Mouse (Mus musculus) kidney, postnatal 14 days (tissue): ENCODE data around the gene Ncoa1.
"Not testable (repeated sequence)": the region's sequence is repeated elsewhere in the genome, so short reads cannot be mapped to it uniquely, and the experiment has no call there.

ENCODE experiments used
- DNase-seq: peaks from one replicate; pipeline ENCODE4 v3.0.0; 2022; ENCODE audit warnings: mixed read lengths

The Ncoa1 gene

DNA sequence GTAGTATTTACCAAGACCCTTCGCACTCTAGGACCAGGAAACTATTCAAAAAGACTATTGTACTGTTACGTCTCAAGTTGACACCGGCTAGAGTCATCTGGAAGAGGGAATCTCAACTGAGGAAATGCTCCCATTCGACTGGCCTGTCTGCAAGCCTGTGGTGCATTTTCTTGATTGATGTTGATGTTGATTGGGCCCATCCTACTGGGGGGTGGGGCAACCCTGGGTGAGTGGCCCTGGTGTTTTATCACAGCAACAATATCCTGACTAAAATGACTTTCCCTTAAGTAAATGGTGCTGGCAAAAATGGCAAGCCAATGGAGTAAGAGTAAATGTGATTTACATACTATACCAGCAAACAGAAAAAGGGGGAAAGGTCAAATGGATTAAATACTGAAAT, 85.7 kb downstream of the Ncoa1 start:
- DNase-seq = no peak

DNA sequence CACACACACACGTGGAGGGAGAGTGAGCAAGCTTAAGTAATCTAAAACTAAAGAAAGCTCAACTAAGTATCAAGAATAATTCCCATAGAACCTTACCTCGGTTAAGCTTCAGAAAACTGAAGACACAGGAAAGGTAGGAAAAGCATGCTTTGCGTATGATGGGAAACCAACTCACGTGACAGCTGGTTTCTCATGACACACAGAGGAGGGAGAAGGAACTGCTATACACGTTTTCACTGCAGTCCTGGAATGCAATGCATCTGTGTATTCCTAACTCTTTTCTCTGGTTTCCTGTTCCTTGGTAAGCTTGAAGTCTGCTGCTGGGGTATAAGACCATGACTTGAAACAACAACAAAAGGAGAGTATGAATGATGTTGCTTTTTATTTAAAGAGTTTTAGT, 86.3 kb downstream of the Ncoa1 start:
- DNase-seq = no peak

DNA sequence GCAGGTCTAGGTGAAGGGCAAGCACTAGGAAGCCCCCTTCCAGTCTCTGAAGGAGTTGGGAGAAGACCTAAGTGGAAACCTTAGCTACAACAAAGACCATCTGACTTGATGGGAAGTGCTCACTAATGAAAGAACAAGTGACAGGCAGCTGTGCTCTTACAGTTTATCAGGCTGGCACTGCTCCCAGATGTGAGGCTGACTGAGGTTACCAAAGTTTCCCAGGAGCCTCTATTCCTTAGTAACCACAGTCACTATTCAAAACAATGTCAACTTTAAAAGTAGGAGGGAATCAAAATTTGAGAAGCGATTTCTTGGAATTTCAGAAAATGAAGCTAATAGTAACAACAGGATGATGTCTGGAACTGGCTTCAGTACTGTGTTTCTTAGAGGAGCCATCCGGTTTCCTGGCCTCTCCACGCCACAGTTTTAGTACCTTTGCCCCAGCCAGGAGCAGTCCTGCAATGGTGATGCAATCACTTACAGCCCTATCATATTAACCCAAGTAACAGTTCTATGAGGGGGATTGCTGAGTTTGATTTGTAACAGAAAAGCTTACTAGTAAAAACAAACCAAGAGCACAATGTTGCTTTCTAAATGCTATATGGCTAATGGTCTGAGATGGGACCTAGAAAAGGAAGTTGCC, 90.8 kb downstream of the Ncoa1 start:
- peak; percentile 34 for DNase-seq

DNA sequence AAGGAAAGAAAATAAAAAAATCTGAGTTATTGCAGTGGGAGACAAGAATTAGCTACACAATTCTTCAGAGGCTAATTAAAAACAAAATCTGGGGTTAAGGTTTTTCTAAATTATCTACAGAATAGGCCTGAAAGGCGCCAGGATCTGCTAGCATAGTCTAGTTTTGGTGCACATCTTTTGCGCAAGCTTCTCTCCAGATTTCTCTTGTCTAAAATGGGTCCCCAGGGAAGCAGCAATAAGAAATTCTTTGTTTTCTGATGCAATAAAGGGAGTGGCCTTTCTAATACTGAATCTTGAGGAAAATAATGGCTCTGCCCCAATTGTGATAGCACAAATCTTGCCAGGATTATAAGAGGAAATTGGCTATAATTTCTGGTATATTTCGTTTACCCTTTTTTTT, 93.9 kb downstream of the Ncoa1 start:
- no peak for DNase-seq

DNA sequence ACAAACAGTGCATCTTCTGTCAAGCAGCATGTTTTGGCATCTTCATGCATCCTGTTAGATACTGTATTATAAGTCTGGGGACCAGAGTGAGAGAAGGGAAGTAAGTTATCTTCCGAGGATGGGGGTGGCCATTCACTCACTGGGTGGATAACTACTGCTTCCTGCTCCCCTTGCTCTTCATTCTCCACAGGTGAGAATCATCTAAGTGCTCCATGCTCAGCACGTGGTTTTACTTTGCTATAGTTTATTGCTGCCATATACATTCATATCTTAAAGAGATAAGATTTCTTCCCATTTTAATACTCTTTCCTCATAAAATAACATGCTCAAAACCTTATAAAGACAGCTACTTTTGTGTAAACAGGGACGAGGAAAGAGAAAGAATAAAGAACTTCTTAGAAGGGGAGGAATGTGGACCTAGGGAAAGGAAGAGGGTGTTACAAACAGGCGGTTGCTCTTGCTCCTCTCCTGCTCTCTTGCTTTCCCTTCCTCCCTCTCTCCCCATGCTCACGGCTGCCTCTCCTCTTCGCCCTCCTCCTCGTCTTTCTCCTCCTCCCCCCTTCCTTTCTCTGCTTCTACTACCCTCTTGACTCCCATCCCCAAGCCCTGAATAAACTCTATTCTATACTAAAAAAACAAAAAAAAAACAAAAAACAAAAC, 97.6 kb downstream of the Ncoa1 start:
- no peak for DNase-seq

DNA sequence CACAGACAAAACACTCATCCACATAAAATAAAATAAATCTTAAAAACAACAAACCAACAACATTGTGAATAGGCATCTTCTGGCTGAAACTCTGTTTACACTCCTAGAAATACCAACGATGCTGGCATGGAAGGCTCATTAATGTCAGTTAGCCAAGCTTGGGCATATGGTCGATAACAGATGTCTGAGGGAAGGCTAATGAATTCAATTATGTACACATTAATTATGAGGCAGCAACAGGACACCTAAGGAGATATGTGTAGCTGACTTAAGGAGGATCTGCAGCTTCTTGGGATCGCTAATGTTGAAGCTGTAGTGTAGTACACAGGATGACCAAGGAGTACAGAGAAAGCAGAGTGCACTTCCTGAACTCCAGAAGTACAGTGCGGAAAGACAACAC, 100.5 kb downstream of the Ncoa1 start:
- DNase-seq = no peak

DNA sequence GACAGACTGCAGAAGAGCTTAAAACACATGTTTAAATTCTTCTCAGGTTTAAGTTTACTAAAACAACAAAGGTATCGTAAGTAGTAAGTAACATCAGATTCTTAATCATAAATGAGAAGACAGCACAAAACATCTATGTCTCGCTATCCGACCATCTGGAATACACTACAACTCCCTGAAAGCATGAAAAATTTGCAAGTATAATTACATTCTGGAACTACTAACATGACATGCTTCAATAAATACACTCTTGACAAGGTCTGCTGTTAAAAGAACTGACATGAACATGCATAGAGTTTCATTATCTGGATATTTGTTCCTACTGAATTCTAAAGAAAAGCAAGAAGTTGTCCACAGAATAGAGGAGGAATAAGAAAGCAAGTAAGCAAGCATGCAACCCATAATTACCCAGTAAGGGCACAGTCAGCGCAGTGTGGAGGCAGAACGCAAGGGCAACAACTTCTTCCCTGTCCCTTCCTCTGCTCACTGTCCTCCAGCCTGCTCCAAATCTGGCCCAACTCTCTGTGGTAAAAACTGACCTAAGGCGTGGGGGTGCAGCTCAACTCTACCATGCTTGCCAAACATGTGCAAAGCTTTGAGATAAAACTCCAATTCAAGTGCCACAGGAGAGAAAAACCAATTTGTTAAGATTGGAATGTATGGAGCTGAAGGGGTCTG, 102.0 kb downstream of the Ncoa1 start:
- no peak for DNase-seq

DNA sequence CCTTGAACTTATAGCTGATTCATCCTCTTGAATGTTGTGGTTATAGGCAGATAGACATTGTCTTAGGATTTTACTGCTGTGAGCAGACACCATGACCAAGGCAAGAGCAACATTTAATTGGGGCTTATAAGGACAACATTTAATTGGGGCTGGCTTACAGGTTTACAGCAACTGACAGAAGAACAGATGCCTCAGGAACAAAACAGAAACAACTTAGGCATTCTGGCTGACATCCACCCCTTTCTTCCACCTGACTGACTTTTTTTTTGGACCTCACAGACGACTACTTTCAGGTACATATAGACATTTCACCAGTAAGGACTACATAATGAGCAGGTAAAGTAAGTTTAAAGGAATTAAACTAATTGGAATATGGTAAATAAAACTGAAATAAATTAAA, 105.6 kb downstream of the Ncoa1 start:
- DNase-seq = no peak

DNA sequence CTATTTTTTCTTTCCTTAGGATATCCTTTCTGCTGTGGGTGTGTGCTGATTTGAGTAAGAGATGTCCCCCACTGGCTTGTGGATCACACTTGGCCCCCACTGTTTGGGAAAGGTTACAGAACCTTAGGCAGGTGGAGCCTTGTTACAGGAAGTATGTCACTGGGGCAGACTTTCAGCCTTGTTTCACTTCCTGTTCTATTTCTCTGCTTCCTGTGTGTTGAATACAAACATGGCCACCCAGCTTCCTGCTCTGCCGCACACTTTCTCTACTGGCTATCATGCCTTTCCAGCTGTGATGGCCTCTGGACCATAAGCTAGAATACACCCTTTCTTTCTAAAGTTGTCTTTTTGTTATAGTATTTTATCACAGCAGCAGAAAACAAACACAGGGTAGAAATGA, 111.0 kb downstream of the Ncoa1 start:
- no peak for DNase-seq

DNA sequence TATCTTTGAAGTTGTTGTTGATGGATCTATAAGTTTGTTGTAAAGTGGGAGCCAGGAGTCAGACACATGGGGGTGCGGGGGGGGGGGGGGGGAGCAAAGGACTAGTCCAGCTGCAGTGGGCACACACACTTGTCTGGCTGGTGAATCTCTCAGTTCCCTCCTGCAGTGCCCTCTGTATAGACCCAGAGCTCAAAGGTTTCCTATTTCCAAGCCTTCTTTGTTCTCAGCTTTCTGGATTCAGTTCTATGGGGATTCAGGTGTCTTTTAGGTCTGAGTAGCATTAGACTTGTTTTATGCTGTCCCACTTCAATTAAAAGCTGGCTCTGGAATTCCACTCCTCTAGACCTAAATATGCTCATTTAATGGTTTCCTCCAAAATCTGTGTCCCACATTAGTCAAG, 117.5 kb downstream of the Ncoa1 start:
- DNase-seq = no peak

DNA sequence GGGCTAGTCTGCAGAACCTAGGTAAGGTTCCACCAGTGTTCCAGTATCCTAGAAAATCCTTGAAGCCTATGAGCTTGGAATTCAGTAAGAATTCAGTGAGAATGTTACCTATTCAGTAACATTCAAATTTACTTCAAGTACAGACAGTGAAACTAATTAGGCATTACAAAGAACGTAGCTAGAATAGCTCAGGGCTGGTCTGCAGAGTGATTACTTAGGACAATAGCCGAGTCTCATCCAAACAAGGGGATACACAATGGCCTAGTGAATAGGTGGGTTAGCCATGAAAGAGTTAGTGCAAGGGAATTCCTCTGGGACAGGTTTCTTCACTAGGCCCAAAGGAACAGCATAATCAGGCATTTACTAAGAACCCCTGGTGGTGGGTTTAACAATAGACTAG, 118.3 kb downstream of the Ncoa1 start:
- not testable (repeated sequence) for DNase-seq

DNA sequence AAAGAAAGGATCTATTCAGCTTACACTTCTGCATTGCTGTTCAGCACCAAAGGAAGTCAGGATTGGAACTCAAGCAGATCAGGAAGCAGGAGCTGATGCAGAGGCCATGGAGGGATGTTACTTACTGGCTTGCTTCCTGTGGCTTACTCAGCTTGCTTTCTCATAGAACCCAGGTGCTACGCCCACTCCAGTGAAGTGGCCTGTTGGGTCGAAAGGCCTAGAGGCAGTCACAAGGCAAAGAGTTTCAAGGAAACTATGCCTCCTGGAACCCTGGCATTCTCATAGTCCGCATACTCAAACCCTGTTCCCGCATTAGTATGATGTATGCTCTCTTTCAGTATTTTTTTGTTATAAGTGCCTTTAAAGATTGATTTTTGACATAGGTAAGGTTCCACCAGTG, 118.9 kb downstream of the Ncoa1 start:
- DNase-seq = no peak

DNA sequence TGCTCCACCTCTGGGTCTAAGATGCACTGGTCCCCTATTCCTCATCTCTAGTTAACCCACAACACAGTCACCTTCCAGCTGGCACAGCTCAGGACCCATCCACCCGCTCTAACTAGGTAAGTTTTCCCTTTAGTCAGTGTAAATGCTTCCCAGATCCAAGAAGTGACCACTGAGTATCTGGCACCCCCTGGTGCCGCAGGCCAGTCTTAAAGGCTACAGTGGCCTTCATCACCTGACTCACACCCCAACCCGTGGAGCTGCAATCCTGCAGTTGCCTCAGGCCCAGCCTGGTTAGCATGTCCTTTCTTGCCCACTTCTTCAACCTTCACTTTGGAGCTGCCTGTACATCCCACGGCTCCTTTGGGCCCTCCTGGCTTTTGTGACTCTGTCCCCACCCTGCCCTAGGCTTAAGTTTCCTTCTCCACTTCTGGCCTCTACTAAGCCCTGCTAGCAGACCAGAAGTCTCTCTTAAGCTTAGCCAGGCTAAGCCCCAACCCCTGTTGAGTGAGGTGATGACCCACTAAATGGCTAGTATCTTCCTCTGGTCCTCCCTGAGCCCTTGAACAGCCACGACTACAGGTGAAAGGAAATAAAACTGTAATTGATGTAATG, 120.0 kb downstream of the Ncoa1 start:
- DNase-seq = no peak

DNA sequence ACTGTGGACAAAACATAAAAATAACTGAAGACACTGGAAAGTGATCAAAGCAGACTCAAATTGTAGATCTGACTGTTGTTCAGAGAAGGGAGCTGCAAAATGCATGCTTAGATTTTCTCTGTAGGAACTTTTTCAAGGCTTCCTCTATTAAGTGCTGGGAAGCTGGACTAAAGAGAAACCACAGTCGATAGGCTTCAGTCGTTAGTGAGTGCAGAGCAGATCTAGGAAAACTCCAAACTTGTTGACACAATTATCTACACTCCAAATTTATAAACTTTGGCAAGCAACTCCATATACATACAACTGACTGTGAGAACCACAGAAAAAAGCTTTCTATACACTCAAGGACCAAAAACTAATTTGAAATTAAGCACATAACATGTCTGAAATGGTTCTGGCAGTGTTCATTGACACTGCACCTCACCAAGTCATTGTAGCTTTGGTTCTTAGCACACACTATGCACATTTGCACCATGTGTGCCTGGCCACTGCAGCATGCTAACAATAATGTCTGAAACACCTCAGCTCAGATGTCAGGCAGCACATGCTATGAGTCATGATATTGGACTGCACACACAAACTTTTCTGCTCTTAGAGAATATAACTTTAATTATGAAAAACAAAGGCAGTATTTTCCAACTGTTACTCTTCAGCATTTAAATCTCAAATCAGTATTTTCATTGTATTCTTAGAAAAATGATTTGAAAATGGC, 121.8 kb downstream of the Ncoa1 start:
- DNase-seq = no peak

DNA sequence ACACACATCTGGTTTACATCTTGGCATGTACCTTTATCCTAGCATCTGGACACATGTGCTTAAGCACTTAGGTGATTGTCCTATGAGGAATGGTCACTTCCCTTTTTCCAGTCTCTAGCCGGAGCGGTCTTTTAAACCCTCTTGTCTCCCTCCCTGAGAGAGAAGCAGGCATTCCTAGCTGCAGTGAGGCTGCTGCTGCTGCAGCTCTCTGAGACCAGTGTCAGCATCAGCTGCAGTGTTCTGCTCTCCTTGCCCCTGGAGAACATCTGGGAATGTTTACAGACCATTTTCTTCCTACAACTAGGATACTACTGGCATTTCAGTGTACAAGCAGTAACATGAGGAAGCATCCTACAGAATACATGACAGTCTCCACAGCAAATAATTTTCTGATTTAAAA, 133.8 kb downstream of the Ncoa1 start:
- DNase-seq = no peak

DNA sequence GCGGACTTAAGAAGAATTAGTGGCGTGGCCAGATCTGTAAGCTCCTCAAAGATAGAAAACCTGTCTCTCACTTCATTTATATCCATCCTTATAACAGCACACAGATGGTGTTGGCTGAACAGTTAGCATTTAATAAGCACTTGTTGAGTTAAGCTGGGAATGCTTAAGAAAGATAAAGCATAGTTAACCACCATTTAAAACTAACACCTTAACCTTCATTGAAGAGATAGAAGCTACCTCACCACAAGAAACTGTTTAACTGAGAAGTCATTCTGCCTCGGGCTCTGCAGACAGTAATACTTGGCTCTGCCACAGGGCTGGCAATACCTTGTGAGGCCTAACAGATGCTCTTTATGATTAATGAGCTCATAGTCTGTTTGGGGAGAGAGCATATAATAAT, 134.9 kb downstream of the Ncoa1 start:
- DNase-seq = no peak

DNA sequence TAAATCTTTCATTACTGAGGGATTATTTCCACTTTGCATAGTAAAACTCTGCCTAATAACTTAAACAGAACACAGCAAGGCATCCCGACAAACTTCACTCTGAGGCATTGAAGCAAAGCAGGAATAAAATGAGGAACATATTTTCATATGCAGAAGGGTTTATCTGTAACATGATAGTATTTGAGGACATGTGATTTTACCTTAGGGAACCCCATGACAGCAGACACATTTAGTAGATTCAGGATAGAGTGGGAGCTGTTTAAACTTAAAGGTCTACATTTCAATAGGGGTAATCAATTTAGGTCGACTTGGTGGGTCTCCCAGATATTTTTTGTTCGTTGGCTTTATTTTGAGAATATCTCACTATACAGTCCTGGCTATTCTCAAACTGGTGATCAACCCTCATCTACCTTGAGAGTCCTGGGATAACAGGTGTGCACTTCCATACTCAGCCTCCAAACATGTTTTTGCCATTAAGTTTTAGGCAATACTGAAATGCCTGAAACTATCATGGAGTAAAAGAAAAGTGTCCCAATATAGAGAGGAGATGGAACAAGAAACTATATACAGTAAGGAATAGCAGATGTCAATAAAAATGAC, 136.6 kb downstream of the Ncoa1 start:
- no peak for DNase-seq

DNA sequence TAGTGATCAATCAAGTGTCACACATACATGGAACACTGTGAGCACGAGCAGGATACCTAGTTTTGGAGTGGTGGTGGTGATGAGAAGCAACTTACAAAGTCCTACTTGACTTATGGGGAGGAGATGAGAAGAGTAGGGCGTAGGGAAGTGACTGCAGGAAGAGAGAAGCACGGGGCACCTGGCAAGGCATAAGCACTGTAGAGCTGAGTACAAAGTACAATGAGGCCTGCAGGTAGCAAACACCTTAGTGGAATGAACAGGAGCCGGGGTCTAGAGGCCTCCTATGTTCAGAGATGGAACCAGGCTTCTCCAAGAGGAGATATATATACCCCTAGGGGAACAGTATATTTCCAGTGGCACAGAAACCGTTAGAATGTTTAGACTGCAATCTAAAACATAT, 153.4 kb downstream of the Ncoa1 start:
- DNase-seq = no peak

DNA sequence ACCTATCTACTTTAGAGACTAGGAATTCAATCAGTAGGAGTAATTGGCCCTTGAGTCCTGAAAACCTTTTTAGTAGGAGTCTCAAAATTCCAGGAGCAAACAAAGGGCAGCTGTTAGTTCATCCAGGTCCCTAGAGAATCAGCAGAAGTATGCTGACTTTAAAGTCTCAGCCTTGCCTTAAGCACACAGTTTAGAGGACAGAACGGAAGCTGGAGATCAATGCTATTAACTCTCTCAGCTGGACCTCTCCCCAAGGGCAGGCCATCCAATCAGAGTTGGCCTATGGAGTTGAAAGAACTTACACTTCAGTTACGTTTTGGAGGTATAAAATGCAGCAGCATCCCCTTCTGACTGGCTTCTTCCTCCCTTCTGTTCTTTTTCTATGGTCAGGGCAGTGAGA, 154.8 kb downstream of the Ncoa1 start:
- no peak for DNase-seq

DNA sequence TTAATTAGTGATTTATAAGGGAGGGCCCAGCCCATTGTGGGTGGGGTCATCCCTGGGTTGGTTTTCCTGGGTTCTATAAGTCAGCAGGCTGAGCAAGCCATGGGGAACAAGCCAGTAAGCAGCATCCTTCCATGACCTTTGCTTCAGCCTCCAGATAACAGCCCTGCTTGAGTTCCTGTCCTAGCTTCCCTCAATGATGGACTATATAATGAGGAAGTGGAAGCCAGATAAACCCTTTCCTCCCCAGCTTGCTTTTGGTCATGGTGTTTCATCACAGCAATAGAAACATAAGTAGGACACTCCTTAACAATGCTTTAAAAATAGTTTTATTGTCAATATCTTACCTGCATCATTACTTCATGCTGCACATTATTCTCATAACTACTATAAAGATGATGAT, 163.2 kb downstream of the Ncoa1 start:
- no peak for DNase-seq

DNA sequence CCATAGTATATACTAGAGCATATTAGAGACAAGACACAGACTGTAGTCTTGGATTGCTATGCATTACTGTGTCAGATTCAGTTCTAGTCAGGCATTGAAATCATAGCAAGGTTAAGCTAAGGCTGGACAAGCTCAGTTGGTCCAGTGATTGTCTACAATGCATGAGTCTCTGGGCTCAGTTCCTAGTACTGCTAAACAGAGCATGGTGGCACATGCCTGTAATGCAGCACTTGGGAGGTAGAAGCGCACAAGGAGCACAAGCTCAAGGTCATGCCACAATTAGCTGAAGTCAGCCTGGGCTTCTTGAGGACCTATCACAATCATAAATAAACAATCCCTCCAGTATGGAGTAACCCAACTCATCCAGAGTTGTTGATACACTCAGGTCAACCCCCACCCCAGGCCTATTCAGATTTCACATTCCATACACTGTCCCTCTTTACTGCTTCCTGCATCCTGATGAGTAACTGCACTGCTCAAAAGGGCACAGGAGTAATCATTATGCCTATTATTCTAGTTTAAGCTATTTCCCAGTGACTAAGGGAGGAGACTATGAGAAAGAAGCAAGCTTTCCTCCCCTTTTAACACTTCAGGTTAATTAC, 170.2 kb downstream of the Ncoa1 start:
- no peak for DNase-seq

DNA sequence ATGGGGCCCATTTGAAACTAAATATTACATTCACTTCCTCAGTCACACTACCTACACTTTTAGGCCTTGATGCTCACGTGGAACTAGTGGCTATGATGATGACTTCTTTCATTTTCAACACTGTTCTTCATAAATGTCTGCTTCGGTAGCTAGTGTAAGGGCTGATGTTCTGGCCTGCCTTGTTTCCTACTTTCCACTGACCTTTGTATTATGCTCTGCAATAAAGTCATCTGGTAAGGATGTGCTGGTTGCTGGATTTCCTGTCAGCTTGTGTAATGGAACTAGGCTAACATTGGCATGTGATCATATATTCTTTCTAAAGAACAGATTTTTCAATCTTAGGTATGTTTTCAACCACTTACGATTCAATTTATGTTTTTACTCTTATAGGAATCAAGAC, 177.7 kb downstream of the Ncoa1 start:
- no peak for DNase-seq

DNA sequence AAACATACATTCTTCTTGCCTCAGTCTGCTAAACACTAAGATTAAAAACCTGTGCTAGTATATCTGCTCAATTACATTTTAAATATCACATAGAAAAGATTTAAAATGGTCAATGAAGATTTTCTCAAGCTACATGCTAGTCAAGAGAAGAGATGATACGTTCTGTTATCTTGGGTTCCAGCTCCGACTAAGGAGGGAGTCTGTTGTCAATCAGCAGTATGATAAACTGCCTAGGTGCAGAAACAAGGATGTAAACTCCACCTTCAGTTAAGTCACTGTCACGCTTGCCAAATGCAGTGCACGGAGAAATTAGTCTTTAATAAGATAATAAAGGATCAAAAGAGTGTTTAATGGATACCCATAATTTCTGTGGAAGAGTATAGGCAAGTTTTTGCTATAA, 178.4 kb downstream of the Ncoa1 start:
- no peak for DNase-seq
